Mouse (Mus musculus) CH12.LX (cell line): ENCODE data around the gene Ulk4.

ENCODE experiments used
- CHD2 ChIP-seq: IDR thresholded peaks from 2 replicates; pipeline ENCODE4 v1.6.1; 2011; ENCODE audit warnings: low read length, improper control_type of control experiment
- CTCF ChIP-seq, 2 experiments: IDR thresholded peaks in 1 of 2; conservative IDR thresholded peaks in 1 of 2; 2 replicates each; pipeline ENCODE4 v1.5.1; 2011 to 2012; ENCODE audit warnings: low read depth in 2 of 2, low read length in 2 of 2, improper control_type of control experiment in 1 of 2, inconsistent platforms in 1 of 2, mild to moderate bottlenecking in 1 of 2, moderate library complexity in 1 of 2
- E2F4 ChIP-seq: IDR thresholded peaks from 2 replicates; pipeline ENCODE4 v1.6.1; 2011; ENCODE audit warnings: low read depth, low read length, improper control_type of control experiment; ENCODE audit not compliant: insufficient replicate concordance
- EP300 ChIP-seq: IDR thresholded peaks from 2 replicates; pipeline ENCODE4 v1.6.1; 2011; ENCODE audit warnings: low read length, improper control_type of control experiment
- GABPA ChIP-seq: IDR thresholded peaks from 2 replicates; pipeline ENCODE4 v1.6.1; 2012; ENCODE audit warnings: low read depth, low read length, improper control_type of control experiment, inconsistent platforms; ENCODE audit not compliant: insufficient replicate concordance
- MEF2A ChIP-seq: IDR thresholded peaks from 2 replicates; pipeline ENCODE4 v1.6.1; 2014; ENCODE audit warnings: low read depth, mild to moderate bottlenecking, inconsistent platforms, low read length, improper control_type of control experiment, borderline replicate concordance
- MYC ChIP-seq: IDR thresholded peaks from 2 replicates; pipeline ENCODE4 v1.6.1; 2011; ENCODE audit warnings: low read depth, mild to moderate bottlenecking, improper control_type of control experiment, low read length
- POLR2A ChIP-seq: IDR thresholded peaks from 2 replicates; pipeline ENCODE4 v1.6.1; 2011; ENCODE audit warnings: low read depth, mild to moderate bottlenecking, improper control_type of control experiment, low read length
- USF1 ChIP-seq: IDR thresholded peaks from 2 replicates; pipeline ENCODE4 v1.6.1; 2014; ENCODE audit warnings: low read depth, mild to moderate bottlenecking, inconsistent platforms, low read length, improper control_type of control experiment
- USF2 ChIP-seq: conservative IDR thresholded peaks from 2 replicates; pipeline ENCODE4 v1.6.1; 2011; ENCODE audit warnings: low read depth, low read length, improper control_type of control experiment
- ZMIZ1 ChIP-seq: IDR thresholded peaks from 2 replicates; pipeline ENCODE4 v1.6.1; 2012; ENCODE audit warnings: low read depth, mild to moderate bottlenecking, inconsistent platforms, low read length, improper control_type of control experiment
- ZNF384 ChIP-seq: IDR thresholded peaks from 2 replicates; pipeline ENCODE4 v1.6.1; 2012; ENCODE audit warnings: low read depth, low read length, improper control_type of control experiment, inconsistent platforms

DNA sequence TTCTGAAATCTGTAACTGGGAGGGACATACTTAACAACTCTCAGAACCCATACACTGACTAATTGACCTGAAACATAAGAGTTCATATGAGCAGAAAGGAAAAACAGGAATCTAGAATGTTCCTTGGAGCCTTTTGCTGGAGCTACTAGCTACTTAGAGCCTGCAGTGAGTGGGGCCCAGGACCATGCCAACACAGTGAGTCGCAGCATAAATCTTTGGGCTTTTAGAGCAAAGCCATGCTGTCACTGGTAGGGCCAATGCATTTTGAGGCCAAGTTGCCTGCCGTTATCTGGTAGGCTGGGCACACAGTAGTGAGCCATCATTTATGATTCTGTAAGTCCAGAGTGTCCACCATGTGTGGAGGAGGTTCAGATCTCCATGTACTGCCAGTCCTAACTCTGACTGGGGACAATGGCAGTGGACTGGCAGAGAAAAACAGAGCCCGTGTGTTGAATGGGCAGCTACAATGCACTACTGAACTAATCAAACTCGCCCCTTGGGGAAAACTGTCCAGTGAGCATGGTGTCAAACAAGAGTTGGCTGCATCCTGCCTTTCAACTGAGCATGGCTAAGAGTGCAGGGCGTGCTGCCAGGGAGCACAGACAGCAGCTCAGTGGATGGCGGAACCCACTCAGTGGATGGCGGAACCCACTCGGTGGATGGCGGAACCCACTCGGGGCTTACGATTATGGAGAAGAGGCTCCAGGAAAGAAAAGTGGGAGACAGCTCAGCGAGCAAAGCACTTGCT lies 115.0 kb downstream of the Ulk4 start:
- TF ChIP-seq CTCF (conservative IDR thresholded peaks at IDR 0.05 in 1 of 2, IDR thresholded peaks at IDR 0.05 in 1 of 2; ENCODE audit: low read depth in 2 of 2, low read length in 2 of 2) (no peak), MEF2A (no peak), MYC (no peak), CHD2 (no peak), POLR2A (no peak), EP300 (no peak), E2F4 (no peak), GABPA (no peak), ZNF384 (no peak), ZMIZ1 (no peak), USF1 (no peak), USF2 (no peak)
